In genomic region chr9:107935790-107936214, GRCm38 (mm10) we compare ENCODE assay signal across 9 mouse cellular contexts. TPM values are rescaled to one million over a fixed set of nuclear protein-coding genes. Genes with fewer than 3 reads are reported as not detected.
DNase-seq lines count a peak whose midpoint lies in the region; ATAC-seq and TF ChIP-seq lines count a peak whose summit lies in the region.
"Had no signal": no experiment of that assay in that cellular context is flagged by ENCODE, and none has a peak within 500 bp of the region (broad histone marks: within the 10 kb centered on the region; RNA-seq: fewer than 3 reads in every experiment).

No protein-coding gene starts in this region.

- no peak for ATAC-seq in CD4-positive, CD25-positive, alpha-beta regulatory T cell, adult 4 months
- ATAC-seq in lung, embryonic 14.5 days (ENCODE audit: insufficient read depth): peak; percentile 48; the same call in 1 of the 2 replicates

- no peak for TF ChIP-seq CTCF in lung, embryonic 14.5 days (IDR thresholded peaks at IDR 0.05; ENCODE audit: low read depth)

- peak; percentile 55 for DNase-seq in CD4-positive, CD25-positive, alpha-beta regulatory T cell, adult 2 months (ENCODE audit: low read depth, low spot score)
- DNase-seq in lung, embryonic 14.5 days: peak; percentile 56
- no peak for DNase-seq in lung, postnatal 36 days
- peak; percentile 30 for DNase-seq in forelimb bud, embryonic 11.5 days (ENCODE audit: low read depth, low spot score)
- peak; percentile 70 to 79 for DNase-seq in left cerebral cortex, postnatal 36 days (ENCODE audit: low spot score in 2 of 2)
- DNase-seq in naive thymus-derived CD4-positive, alpha-beta T cell, adult 2 months (ENCODE audit: low read depth): peak; percentile 47
- DNase-seq in thymus, postnatal 36 days: peak; percentile 82 to 90

- no peak overlapping the region for H3K27ac ChIP-seq in lung, embryonic 14.5 days (ENCODE audit: low read depth)

- no peaks in the 10 kb centered on the region; the same call in 1 of the 2 replicates for H3K4me1 ChIP-seq in lung, embryonic 14.5 days (ENCODE audit: insufficient read depth)

- peak overlapping the region; percentile 58 for H3K9ac ChIP-seq in lung, embryonic 14.5 days

- H3K27me3 ChIP-seq in lung, embryonic 14.5 days (ENCODE audit: insufficient read depth, low read length): peaks cover 16% of the 10 kb centered on the region; the same call in 1 of the 2 replicates

- H3K4me2 ChIP-seq in lung, embryonic 14.5 days: peak overlapping the region; percentile 95

- no peaks in the 10 kb centered on the region for H3K36me3 ChIP-seq in lung, embryonic 14.5 days (ENCODE audit: insufficient read depth)

- WGBS in lung, embryonic 14.5 days: under 1% methylated on average over 41 of the region's 41 CpGs

- intact Hi-C loops in left cerebral cortex, postnatal 36 days (cut with DNase I): no loop called here

- peak overlapping the region; percentile 50 for H3K4me3 ChIP-seq in lung, embryonic 14.5 days (ENCODE audit: low read depth, low read length)

- H3K9me3 ChIP-seq in lung, embryonic 14.5 days (ENCODE audit: low read depth, low read length): no peaks in the 10 kb centered on the region

RNA-seq across cellular contexts. Expression of gene Camkv, which starts 0.3 kb away (rescaled TPM):
- not detected for polyA plus RNA-seq in CD4-positive, CD25-positive, alpha-beta regulatory T cell, adult 4 months (2017; shearing (Covaris generic))
- 2.7 TPM in 2 replicates for polyA plus RNA-seq in lung, embryonic 14.5 days (2014; fragmentation: Nextera tagmentation; extraction: Ambion mirVana)
- 100 to 1,000 TPM; 353 to 360 TPM for total RNA-seq in left cerebral cortex, postnatal 36 days (2021)

RNA-seq across cellular contexts. Expression of gene Actl11, which starts 7.5 kb away (rescaled TPM):
- not detected for polyA plus RNA-seq in CD4-positive, CD25-positive, alpha-beta regulatory T cell, adult 4 months (2017; shearing (Covaris generic))
- not detected in 2 replicates for polyA plus RNA-seq in lung, embryonic 14.5 days (2014; fragmentation: Nextera tagmentation; extraction: Ambion mirVana)
- total RNA-seq in left cerebral cortex, postnatal 36 days (2021): not detected
- polyA plus RNA-seq: frontal cortex, adult 2 months had no signal

RNA-seq across cellular contexts. Expression of gene Traip, which starts 14.1 kb away (rescaled TPM):
- 1 to 10 TPM; 2.4 to 5.1 TPM for polyA plus RNA-seq in CD4-positive, CD25-positive, alpha-beta regulatory T cell, adult 4 months (2017; shearing (Covaris generic))
- polyA plus RNA-seq in lung, embryonic 14.5 days (2014; fragmentation: Nextera tagmentation; extraction: Ambion mirVana): 30.7 and 31.2 TPM in 2 replicates
- total RNA-seq in left cerebral cortex, postnatal 36 days (2021): 10 to 100 TPM in 1 of 2 experiments, 1 to 10 TPM in 1; 7.8 to 16.5 TPM

RNA-seq across cellular contexts. Expression of gene Mst1r, which starts 29.1 kb away (rescaled TPM):
- not detected for polyA plus RNA-seq in CD4-positive, CD25-positive, alpha-beta regulatory T cell, adult 4 months (2017; shearing (Covaris generic))
- polyA plus RNA-seq in lung, embryonic 14.5 days (2014; fragmentation: Nextera tagmentation; extraction: Ambion mirVana): 1.7 and 2.2 TPM in 2 replicates
- total RNA-seq in left cerebral cortex, postnatal 36 days (2021): 1 to 10 TPM in 1 of 2 experiments, under 1 TPM in 1; 0.81 to 2.6 TPM

RNA-seq across cellular contexts. Expression of gene Uba7, which starts 39.5 kb away (rescaled TPM):
- polyA plus RNA-seq in CD4-positive, CD25-positive, alpha-beta regulatory T cell, adult 4 months (2017; shearing (Covaris generic)): 100 to 1,000 TPM; 184 to 299 TPM
- 18.1 and 18.8 TPM in 2 replicates for polyA plus RNA-seq in lung, embryonic 14.5 days (2014; fragmentation: Nextera tagmentation; extraction: Ambion mirVana)
- total RNA-seq in left cerebral cortex, postnatal 36 days (2021): 1 to 10 TPM; 2.4 to 3.9 TPM
